Mouse (Mus musculus) ES-E14 (cell line): ENCODE measurements around the gene Tex33. TPM values are rescaled to one million over a fixed set of nuclear protein-coding genes. Genes with fewer than 3 reads are reported as not detected.

ENCODE experiments used
- DNase-seq: peaks from one replicate; pipeline ENCODE4 v3.0.0-alpha.2; 2013; ENCODE audit warnings: low read depth, low spot score
- H3K27ac ChIP-seq: 2 replicates; pipeline ENCODE4 v1.5.1; 2012; ENCODE audit warnings: low read depth, mild to moderate bottlenecking, low read length, moderate library complexity, mixed read lengths; ENCODE audit not compliant: poor library complexity, insufficient read depth, severe bottlenecking
- H3K36me3 ChIP-seq: 2 replicates; pipeline ENCODE4 v1.6.1; 2012; ENCODE audit warnings: mild to moderate bottlenecking, low read length, moderate library complexity, mixed read lengths; ENCODE audit not compliant: control insufficient read depth, poor library complexity, insufficient read depth, severe bottlenecking
- H3K4me1 ChIP-seq, 2 experiments: fragments of 150-350 bp in 1 of 2; sonication (generic) in 1 of 2; 2 replicates each; pipeline ENCODE4 v1.6.1; 2012; ENCODE audit warnings: low read length in 2 of 2, mild to moderate bottlenecking in 1 of 2, mixed read lengths in 1 of 2; ENCODE audit not compliant: control insufficient read depth in 2 of 2, insufficient read depth in 2 of 2, poor library complexity in 1 of 2
- H3K4me3 ChIP-seq, 2 experiments: fragments of 150-350 bp in 1 of 2; sonication (generic) in 1 of 2; 2 replicates each; pipeline ENCODE4 v1.5.1; 2012; ENCODE audit warnings: low read length in 2 of 2, low read depth in 1 of 2, mild to moderate bottlenecking in 1 of 2, mixed read lengths in 1 of 2; ENCODE audit not compliant: insufficient read depth in 1 of 2, poor library complexity in 1 of 2, severe bottlenecking in 1 of 2
- H3K9ac ChIP-seq: 2 replicates; pipeline ENCODE4 v1.6.1; 2012; ENCODE audit warnings: low read depth, mild to moderate bottlenecking, low read length, mixed read lengths; ENCODE audit not compliant: poor library complexity, insufficient read depth, severe bottlenecking
- H3K9me3 ChIP-seq: fragments of 150-350 bp; sonication (generic); 2 replicates; pipeline ENCODE4 v1.6.1; 2012; ENCODE audit warnings: low read depth, mild to moderate bottlenecking, low read length; ENCODE audit not compliant: control insufficient read depth, insufficient read depth
- CHD2 ChIP-seq: IDR thresholded peaks from 2 replicates; pipeline ENCODE4 v1.6.1; 2014; ENCODE audit warnings: mild to moderate bottlenecking, low read depth, low read length, inconsistent platforms
- HCFC1 ChIP-seq: IDR thresholded peaks from 2 replicates; pipeline ENCODE4 v1.6.1; 2012; ENCODE audit warnings: low read length, inconsistent platforms, borderline replicate concordance; ENCODE audit not compliant: insufficient read depth
- MAFK ChIP-seq: IDR thresholded peaks from 2 replicates; pipeline ENCODE4 v1.6.1; 2014; ENCODE audit warnings: mild to moderate bottlenecking, low read depth, low read length, inconsistent platforms; ENCODE audit not compliant: insufficient read depth
- ZC3H11A ChIP-seq: IDR thresholded peaks from 2 replicates; pipeline ENCODE4 v1.6.1; 2012; ENCODE audit warnings: low read depth, mild to moderate bottlenecking, inconsistent platforms, low read length, borderline replicate concordance
- ZNF384 ChIP-seq: IDR thresholded peaks from 2 replicates; pipeline ENCODE4 v1.6.1; 2012; ENCODE audit warnings: low read depth, low read length, inconsistent platforms
- in situ Hi-C, 2 experiments: fragments of 600-800 bp; cut with MboI; formaldehyde crosslinking; loops; one replicate each; pipeline ENCODE4 v1.15.1; 2025; ENCODE audit warnings: low sequenced_read_pairs in 2 of 2, inconsistent platforms in 1 of 2; ENCODE audit not compliant: unreplicated experiment in 2 of 2
- total RNA-seq: library from RNA; depleted of rRNA; stranded (reverse); fragments of 300-350 nt; gene quantifications from 2 replicates; pipeline ENCODE4 v1.2.3, GENCODE M21; 2012

Tex33 gene
- total RNA-seq, 1 experiment: not detected

DNA sequence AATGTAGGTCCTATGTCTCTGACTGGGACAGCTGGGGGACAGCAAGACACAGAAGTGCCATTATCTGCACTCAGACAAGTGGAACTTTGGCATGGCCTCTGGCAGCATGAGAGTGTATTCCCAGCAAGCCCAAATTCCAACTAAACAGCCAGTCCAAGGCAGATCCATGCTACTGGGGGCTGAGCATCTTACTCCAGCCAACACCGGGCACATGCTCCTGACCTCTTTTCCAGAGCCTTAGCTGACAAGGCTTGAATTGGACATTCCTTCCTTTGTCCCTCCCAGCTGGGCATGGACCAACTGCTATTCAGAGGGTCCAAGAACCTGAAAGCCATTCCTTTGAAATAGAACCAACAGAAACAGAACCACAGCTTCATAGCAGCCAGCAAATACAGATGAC lies 26.1 kb downstream of the Tex33 start:
- Histone ChIP-seq H3K9ac (no peak overlapping the region), H3K9me3 (no peaks in the 10 kb centered on the region), H3K36me3 (no peaks in the 10 kb centered on the region), H3K4me1 (no peaks in the 10 kb centered on the region), H3K4me3 (no peak overlapping the region), H3K27ac (no peak overlapping the region)
- DNase-seq: no peak
- TF ChIP-seq ZC3H11A: no peak
- TF ChIP-seq ZNF384: no peak
- in situ Hi-C loops: no loop called here

GRCm38 (mm10) chr15:78368926-78369346 lies 26.8 kb downstream of the Tex33 start:
- no peaks in the 10 kb centered on the region for H3K4me1 ChIP-seq
- DNase-seq: peak; percentile 29
- H3K27ac ChIP-seq: no peak overlapping the region
- TF ChIP-seq ZC3H11A: peak; percentile 44; the same call in 1 of the 2 replicates
- TF ChIP-seq CHD2: no peak
- in situ Hi-C loops: no loop called here
- no peaks in the 10 kb centered on the region for H3K9me3 ChIP-seq
- no peak overlapping the region for H3K9ac ChIP-seq
- H3K36me3 ChIP-seq: no peaks in the 10 kb centered on the region
- H3K4me3 ChIP-seq: no peak overlapping the region

DNA sequence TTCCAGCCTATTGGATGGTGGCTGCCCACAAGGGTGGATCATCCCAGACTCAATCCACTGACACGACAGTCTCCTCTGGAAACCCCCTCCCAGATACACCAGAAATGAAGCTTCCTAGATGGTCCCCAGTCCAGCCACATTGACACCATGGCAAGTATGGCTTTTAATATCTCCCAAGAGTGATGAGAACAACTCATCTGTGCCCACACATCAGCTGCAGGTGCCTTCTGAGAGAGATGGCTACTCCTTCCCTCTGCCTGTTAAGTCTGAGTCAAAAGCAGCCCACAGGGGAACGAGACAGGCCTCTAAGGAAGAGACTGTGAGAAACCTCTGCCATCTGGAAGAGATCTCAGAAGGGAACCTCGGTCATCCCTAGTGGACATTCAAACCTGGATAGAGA lies 27.9 kb downstream of the Tex33 start:
- DNase-seq: no peak
- Histone ChIP-seq H3K4me3 (no peak overlapping the region), H3K36me3 (no peaks in the 10 kb centered on the region), H3K9me3 (no peaks in the 10 kb centered on the region), H3K27ac (no peak overlapping the region), H3K4me1 (no peaks in the 10 kb centered on the region), H3K9ac (no peak overlapping the region)
- in situ Hi-C loops: no loop called here
- no peak for TF ChIP-seq MAFK
- no peak for TF ChIP-seq CHD2
- TF ChIP-seq HCFC1: no peak
- TF ChIP-seq ZC3H11A: no peak
- TF ChIP-seq ZNF384: no peak

DNA sequence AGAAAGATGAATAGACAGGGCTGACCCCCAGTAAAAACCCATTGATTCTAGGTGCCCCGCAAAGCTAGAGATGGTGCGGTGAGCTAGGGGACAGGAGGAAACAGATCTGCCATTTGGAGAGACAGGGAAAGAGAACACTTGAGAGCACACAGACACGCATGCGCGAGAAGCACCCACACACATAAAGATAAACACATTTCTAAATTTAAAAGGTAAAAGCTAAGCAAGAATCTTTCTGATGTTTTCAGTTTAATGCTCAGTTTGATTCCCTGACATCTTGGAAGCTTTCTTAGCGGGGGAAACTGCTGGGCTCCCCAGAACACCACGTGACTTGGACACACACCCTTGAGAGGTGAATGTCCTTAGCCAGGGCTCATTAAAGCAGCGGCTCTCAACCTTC lies 28.8 kb downstream of the Tex33 start:
- no peak overlapping the region for H3K9ac ChIP-seq
- no peak overlapping the region for H3K4me3 ChIP-seq
- no peaks in the 10 kb centered on the region for H3K36me3 ChIP-seq
- H3K4me1 ChIP-seq: no peaks in the 10 kb centered on the region
- H3K9me3 ChIP-seq: no peaks in the 10 kb centered on the region
- DNase-seq: no peak
- no peak overlapping the region for H3K27ac ChIP-seq
- in situ Hi-C loops: no loop called here
- no peak for TF ChIP-seq HCFC1
- no peak for TF ChIP-seq CHD2

GRCm38 (mm10) chr15:78365916-78366315 lies 29.8 kb downstream of the Tex33 start:
- H3K9ac ChIP-seq: no peak overlapping the region
- H3K4me1 ChIP-seq: no peaks in the 10 kb centered on the region
- H3K36me3 ChIP-seq: no peaks in the 10 kb centered on the region
- no peak overlapping the region for H3K4me3 ChIP-seq
- DNase-seq: no peak
- in situ Hi-C loops: no loop called here
- TF ChIP-seq MAFK (no peak), ZC3H11A (no peak), HCFC1 (no peak), ZNF384 (no peak), CHD2 (no peak)
- no peaks in the 10 kb centered on the region for H3K9me3 ChIP-seq
- no peak overlapping the region for H3K27ac ChIP-seq
